Mouse (Mus musculus) c-Kit-positive CD71-positive TER-119-negative erythroid progenitor cells, embryonic 14.5 days (primary cell): ENCODE data around the gene Gm13283.
A peak's percentile ranks its signal among the peaks of the same experiment; 100 is the strongest.
"Not testable (repeated sequence)": the region's sequence is repeated elsewhere in the genome, so short reads cannot be mapped to it uniquely, and the experiment has no call there.

ENCODE experiments used
- DNase-seq: peaks from one replicate; pipeline ENCODE4 v3.0.0-alpha.2; 2013; ENCODE audit warnings: low read depth

Gm13283 gene

DNA sequence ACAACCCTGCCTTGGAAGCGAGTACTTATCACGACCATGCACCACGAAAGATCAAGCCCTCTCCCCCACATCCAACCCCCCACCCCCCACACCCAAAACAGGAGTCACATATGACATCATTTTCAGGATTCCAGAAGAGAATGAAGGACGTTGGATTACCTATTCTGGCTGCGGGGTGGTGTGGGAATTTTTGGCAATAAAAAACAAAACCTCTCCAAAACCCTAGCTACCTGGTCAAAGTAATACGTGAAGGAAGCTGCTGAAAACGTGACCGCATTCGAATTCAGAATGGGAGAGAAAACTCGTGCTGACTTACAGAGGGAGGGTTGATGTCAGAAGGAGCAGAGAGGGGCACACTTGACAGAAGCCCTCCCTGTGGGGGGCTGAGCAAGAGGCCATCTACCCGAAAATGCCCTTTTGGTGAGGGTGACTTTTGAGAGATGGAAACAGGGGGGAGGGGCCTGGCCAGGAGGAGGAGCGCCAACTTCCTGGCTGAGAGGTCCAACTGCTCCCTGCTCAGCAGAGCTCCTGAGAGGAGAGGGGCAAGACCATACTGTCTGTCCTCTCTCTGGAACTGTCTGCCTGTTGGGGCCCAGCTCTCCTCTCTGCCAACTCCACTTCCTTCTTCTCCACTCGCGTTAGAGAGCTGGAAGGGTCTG, at the start of gene Gm13283:
Gene Gm13283 (plus strand): TSS at position 510 of the 659 bp plus-strand sequence.
- DNase-seq: not testable (repeated sequence)

DNA sequence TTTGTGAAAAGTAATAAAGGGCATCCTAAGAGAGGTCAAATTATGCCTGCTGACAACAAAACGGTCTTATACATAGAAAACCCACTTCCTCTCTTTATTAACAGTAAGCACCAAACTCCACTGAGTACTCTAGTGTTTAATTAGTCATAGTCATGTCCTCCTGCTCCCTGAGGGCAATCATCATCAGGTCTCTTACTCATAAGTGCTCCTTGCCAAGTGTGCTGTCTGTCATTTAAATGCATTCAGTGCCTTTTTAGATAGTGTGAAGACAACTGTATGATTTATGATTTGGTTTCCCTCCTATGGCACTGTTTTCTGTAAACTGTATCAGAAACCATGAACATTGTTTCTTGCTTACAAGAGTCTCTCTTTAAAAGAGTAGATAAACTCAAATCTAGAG, 45.6 kb upstream of the Gm13283 start:
- no peak for DNase-seq

DNA sequence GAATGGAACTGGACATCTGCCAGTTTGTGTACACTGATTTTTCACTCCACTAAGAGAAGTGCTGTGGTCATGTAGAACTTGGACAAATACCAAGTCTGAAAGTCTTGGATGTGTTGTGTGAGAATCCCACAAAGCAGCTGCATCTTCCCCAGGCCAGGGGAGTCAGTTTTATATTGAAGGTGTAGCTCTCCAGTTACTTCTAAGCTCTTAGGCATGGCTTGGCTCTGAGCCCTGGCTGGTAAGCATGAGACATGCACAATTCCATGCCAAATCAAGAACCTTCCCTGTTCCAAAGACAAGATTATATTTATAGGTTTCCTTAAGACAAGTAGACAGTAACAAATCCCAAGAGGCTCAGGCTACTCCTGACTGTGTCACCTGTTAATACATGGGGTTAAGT, 44.9 kb upstream of the Gm13283 start:
- DNase-seq: no peak

DNA sequence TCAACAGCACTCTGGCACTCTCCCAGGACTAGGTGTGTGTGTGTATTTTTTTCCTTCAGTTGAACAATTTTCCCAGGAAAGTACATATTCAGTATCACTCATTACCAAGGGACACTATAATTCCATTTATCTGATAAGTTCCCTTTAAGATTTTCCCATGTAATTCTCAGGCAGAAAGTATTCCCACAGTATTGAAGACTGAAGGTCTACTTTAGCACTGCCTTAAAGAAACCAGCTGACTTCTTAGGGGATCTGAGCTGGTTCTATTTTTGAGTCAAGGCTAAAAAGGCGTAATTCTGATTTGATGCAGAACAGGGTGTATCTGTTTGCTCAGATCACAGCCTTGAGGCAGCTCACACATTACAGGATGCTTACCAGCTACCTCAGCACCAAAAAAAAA, 41.2 kb upstream of the Gm13283 start:
- no peak for DNase-seq

DNA sequence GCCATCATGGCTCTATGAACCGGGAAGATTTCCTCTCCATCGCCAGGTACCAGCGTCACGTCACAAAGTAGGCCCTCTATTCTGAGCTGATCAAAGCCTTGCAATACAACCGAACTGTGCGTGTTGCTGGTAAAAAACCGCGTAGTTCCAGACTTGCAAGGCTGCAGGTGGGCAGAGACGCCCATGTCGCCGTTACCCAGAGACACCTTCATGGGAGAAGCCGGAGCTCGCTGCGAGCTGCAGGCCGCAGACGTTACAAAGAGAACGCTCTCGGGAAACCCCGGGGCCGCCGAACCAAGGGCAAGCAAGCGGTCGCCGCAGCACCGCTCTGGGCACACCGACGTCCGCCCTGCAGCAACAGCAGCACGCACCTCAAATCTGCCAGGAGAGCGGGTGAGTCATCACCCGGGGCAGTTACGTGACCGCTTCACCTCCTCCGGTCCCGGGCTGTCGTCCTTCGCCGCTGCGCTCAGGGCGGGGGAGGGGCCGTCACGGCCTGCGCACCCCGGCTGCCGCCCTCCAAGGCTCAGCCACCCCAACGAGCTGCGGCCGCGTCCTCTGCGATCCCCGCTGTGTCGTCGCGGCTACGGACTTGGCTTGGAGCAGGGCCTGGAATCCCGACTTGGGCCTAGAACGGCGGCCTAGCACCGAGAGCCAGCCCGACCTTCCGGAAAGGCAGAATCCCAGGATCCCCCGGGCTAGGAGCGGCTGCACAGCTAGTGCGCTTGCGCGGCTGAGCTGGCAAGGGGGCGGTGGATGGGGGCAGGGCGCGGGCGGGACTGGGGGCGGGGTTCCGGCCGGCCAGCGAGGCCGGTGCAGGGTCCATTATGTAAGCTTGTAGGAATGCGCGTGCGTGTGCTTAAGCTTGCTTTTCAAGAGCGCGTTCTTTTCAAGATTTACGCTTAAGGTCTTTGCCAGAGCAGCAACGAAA, 37.9 kb upstream of the Gm13283 start, which contains the start of the genes Gm26566 and Klhl9:
Gene Gm26566 (plus strand): TSS at position 15 of the 931 bp plus-strand sequence.
Gene Klhl9 (minus strand): TSS at position 675 of the 931 bp plus-strand sequence.
- peak; percentile 76 for DNase-seq

DNA sequence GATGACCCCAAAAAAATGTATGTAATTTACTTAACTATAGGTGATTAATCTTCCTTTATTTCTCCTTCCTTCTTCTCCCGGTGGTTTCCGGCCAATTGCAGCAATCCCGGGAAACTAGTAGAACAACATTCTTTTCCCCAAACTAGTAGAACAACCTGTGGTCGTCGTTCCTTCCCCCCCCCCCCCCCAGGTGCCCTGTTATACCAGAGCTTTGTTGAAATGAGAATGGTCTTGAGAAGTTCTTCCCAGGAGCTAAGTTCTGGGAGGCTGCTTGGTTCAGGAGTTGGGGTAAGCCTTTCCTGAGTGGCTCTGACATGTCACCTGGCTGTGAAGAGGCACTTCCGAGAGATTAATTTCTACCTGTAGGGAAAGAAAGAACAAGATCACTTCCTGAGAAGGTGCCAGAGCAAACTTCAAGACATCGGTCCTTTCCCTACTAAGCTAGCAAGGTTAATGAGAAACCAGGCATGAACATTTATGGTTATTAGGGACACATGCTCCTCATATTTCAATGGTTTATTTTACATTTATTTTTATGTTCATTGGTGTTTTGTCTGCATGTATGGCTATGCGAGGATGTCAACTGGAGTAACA, 36.3 kb upstream of the Gm13283 start:
- DNase-seq: no peak

DNA sequence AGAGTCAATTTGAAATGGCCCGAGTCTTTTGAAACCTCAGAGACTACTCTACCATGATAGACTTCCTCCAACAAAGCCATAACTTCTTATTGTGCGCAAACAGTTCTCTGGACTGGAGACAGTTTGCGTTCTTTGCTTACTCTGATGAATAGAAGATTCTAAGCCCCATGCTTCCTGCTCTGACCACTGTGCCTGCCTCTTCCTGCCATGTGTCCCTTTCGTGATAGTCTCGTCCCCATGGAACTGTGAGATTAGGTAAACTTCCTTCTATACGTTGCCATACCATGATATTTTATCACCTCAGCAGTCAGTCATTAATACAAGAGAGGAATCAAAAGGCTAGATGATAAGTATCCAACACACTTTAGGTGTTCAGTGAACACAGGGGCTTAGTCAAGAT, 33.2 kb upstream of the Gm13283 start:
- no peak for DNase-seq

DNA sequence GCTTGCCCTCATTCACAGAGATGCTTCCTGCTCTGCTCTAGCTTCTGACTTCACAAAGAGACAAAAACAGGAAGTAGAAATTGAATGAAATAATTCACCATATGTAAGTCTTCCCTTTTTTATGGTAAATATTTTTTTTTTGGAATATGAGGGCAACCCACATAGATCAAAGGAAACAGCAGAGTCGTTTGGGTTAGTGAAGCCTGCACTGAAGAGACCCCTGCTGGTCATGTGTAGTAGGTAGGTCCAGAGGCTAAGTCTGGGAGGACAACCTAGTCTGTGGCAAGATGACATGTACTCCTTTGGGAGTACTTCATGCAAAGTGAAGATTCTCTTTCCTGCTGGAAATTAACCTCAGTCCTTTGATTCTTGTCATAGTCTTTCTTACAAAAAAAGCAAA, 32.6 kb upstream of the Gm13283 start:
- DNase-seq: no peak

DNA sequence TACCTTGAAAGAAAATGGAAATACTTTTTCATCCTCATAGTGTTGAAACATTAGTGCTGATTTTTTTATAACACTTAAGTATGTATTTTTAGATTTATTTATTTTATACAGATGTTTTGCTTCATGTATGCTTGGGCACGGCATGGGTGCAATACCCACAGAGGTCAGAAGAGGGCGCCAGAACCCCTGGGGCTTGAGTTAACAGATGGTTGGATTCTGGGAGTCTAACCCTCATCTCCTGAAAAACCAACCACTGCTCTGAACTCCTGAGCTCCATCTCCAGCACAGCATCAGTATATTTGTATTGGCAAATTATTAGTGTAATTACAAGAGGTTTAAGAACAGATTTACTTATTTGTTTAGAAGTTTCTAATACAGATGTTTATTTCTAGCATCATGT, 21.4 kb upstream of the Gm13283 start:
- DNase-seq: peak; percentile 35

DNA sequence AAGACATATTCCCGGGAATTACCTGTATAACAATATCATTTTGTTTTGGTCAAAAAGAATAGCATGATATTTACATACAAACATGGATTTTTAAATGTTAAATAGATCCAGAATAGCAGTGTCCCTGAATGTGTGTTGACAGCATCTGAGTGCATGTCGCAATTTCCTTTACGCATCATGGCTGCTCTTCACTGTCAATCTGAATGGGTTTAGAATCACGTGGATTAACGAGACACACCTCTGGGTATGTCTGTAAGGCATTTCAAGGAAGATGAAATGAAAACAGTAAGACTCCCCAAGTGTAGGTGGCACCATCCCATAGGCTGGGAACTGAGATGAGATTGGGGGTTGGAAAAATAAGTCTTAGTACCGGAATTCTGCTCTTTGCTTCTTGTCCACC, 20.9 kb upstream of the Gm13283 start:
- no peak for DNase-seq

DNA sequence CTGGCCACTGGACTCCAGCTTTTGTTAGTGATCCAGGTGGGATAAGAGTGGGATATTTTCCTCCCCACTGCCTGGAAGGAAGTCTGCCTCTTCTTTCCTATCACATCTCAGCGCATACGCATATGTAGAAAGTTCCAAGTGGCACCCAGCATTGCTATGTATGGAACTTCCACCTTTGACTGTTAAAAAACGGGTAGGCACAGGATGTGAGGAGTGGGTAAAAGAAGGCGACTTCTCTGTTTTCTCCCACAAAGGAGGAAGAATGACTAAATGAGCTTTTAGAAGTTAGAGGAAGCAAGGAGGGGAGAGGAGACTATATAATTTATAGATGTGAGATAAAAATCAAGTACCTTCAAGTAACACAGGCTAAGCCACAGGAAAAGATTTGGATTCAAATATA, 18.5 kb upstream of the Gm13283 start:
- DNase-seq: no peak

DNA sequence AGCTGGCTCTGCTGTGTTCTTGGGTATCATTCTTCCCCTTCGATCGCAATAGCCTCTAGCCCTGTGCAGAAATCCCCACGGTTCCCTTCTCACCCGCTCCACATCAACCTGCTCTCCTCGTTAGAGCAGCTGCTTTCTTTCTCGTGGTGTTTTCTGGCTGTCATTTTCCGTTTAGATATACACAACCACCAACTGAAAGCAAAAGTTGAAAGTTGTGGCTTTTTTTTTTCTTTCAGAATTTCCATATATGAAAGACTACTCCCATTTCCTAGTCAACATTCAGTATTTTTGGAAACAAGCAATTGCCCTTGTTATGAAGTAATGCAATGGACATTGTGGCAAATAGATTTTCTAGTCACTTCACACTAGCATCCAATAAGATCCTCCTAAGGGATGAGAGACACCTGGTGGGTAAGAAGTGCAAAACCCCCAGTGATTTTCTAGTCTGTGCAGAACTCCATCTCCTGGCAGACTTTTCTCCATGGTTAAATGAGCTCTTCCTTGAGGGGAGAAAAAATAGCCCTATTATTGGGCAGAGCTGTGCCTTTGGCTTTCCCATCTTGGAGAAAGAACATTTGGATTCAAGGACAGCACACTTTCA, 17.0 kb upstream of the Gm13283 start:
- no peak for DNase-seq

DNA sequence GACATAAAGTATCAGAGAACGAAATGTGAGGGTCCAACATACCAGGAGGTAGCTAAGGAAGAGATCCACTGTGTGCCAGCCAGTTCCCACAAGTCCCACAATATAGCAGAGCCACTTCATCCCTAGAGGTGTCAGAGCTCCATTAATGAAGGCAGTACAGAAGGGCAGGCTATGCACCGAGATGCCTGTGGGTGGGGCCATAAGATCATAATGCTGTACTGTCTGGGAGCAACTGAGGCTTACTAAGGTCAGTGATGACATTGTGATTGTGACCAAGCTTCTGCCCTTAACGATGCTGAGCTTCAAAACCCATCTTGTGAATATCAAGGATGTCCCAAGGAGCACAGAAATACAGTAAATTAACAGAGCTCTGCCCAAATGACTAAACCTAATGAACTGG, 15.7 kb upstream of the Gm13283 start:
- DNase-seq: no peak

DNA sequence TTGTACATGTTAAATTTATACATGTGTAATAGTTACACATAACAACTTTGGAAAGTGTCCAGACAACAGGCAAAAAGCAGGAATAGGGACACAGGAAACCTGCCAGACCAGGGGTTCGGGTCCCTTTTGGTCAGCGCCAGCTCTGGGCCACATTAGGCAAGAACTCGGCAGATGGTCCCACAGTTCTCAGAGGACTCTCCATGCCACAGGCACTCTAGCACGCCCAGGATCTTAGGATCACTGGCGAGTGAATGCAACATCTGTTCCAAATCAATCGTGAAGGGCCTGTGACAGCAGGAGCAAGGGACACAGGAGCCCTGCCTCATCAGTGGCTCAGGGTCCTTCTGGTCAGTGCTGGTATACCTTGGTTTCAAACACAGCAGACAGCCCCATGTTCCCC, 10.0 kb upstream of the Gm13283 start:
- no peak for DNase-seq

DNA sequence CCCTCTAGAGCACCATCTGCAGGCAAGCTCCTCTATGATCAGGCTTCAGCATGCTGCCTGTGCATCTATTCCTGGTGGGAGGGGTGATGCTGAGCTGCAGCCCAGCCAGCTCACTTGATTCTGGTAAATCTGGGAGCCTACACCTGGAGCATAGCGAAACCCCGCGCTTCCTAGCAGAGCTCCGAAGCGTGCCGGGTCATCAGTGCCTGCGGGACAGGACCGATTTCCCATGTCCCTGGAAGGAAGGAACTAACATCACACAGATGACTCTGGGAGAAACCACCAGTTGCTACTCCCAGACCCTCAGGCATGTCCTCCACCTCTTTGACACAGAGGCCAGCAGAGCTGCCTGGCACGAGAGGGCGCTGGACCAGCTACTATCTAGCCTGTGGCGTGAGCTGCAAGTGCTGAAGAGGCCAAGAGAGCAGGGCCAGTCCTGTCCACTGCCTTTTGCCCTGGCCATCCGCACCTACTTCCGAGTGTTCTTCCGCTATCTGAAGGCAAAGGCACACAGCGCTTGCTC, 5.0 kb upstream of the Gm13283 start, which contains the start of gene Gm13271:
Gene Gm13271 (plus strand): TSS at position 51 of the 523 bp plus-strand sequence.
- not testable (repeated sequence) for DNase-seq

DNA sequence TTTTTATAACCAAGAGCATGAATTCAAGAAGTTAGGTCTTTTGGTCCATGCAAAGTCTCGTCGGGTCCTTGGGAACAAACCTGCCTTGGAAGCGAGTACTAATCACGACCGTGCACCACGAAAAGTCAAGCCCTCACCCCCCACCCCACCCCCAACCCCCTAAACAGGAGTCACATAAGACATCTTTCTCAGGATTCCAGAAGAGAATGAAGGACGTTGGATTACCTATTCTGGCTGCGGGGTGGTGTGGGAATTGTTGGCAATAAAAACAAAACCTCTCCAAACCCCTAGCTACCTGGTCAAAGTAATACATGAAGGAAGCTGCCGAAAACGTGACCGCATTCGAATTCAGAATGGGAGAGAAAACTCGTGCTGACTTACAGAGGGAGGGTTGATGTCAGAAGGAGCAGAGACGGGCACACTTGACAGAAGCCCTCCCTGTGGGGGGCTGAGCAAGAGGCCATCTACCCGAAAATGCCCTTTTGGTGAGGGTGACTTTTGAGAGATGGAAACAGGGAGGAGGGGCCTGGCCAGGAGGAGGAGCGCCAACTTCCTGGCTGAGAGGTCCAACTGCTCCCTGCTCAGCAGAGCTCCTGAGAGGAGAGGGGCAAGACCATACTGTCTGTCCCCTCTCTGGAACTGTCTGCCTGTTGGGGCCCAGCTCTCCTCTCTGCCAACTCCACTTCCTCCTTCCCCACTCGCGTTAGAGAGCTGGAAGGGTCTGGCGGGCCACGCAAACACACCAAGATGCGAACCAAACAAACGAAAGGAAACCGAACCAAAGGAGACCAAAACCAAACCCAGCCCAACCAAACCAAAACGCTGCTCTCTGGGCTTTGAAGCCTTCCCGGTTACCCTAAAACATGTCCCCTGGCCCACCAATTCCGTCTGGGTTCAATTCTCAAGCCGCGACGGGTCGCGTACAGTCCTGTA, 3.1 kb upstream of the Gm13283 start:
- not testable (repeated sequence) for DNase-seq

DNA sequence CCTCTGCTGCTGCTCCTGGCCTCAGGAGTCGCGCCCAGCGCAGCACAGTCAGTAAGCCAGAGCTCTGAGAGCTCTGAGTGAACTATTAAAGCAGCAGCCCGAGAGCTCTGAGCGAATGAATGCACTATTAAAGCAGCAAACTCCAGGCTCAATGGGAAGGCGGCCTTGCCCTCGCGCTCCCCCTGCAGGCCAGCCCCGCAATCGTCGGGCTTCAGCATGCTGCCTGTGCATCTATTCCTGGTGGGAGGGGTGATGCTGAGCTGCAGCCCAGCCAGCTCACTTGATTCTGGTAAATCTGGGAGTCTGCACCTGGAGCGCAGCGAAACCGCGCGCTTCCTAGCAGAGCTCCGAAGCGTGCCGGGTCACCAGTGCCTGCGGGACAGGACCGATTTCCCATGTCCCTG, 2.3 kb upstream of the Gm13283 start:
- not testable (repeated sequence) for DNase-seq

DNA sequence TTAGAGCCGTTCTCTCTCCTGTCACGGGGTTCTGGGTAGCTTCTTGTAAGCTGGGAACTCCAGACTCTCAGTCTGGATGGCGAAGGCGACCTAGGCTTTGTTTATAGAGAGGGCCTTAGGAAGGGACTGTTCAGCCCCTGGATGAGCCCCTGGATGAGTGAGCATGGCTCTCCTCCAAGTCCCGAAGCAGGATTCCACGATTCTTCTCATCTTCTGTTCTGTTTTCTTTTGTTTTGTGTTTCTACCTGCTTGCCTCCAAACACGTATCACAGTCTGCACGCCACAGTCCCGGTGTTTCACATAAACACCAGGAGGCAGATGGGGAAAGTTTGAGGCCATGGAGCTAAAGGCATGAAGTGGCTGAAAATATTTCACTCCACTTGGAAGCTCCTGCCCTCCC, 1.2 kb upstream of the Gm13283 start:
- not testable (repeated sequence) for DNase-seq

DNA sequence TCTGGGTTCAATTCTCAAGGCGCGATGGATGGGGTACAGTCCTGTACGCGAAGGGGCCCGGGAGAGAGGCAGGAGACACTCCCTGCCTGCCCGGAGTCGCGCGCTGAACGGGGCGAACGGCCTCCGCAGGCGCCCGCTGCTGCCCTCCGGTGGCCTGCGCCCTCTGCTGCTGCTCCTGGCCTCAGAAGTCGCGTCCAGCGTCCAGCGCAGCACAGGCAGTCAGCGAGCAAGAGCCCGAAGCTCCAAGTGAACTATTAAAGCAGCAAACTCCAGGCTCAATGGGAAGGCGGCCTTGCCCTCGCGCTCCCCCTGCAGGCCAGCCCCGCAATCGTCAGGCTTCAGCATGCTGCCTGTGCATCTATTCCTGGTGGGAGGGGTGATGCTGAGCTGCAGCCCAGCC, 512 bp downstream of the Gm13283 start:
- DNase-seq: not testable (repeated sequence)

DNA sequence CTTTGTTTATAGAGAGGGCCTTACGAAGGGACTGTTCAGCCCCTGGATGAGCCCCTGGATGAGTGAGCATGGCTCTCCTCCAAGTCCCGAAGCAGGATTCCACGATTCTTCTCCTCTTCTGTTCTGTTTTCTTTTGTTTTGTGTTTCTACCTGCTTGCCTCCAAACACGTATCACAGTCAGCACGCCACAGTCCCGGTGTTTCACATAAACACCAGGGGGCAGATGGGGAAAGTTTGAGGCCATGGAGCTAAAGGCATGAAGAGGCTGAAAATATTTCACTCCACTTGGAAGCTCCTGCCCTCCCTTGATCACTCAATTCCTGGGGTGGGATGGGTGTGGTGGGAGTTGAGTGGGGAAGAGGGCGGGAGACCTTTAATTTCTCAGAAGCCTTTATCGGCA, 1.9 kb downstream of the Gm13283 start:
- DNase-seq: not testable (repeated sequence)

DNA sequence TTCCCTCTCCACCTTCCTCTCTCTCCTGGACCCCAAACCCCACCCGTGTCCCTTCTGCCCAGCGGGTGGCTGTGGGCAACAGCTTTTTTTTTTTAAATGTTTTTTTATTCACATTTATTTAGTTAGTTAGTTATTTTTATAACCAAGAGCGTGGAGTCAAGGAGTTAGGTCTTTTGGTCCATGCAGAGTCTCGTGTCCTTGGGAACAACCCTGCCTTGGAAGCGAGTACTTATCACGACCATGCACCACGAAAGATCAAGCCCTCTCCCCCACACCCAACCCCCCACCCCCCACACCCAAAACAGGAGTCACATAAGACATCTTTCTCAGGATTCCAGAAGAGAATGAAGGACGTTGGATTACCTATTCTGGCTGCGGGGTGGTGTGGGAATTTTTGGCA, 2.4 kb downstream of the Gm13283 start:
- not testable (repeated sequence) for DNase-seq
